Mouse (Mus musculus): ENCODE measurements around the gene Cyp24a1. TPM values are rescaled to one million over a fixed set of nuclear protein-coding genes. Genes with fewer than 3 reads are reported as not detected.

The Cyp24a1 gene
- polyA plus RNA-seq (2012; rRNA removed): not detected in 2 replicates

GRCm38 (mm10) chr2:170497091-170497566 lies at the start of gene Cyp24a1:
Gene Cyp24a1, minus strand, starts transcription at chr2:170497145.

GRCm38 (mm10) chr2:170496154-170496930 lies 603 bp downstream of the Cyp24a1 start, which contains the start of gene Pfdn4:
Gene Pfdn4, plus strand, starts transcription at chr2:170496428.

Other genes with a start within 250 kb of the Cyp24a1 start
- gene Bcas1, start 69.3 kb downstream of the Cyp24a1 start, polyA plus RNA-seq (2012; rRNA removed): 49.0 and 63.4 TPM in 2 replicates
- gene Pfdn4, start 717 bp downstream of the Cyp24a1 start, polyA plus RNA-seq (2012; rRNA removed): 4.4 TPM in 2 replicates
- gene 4930470P17Rik, start 104.9 kb upstream of the Cyp24a1 start, polyA plus RNA-seq (2012; rRNA removed): not detected in 2 replicates
- 0.41 and 1.0 TPM in 2 replicates for gene Dok5, start 234.7 kb upstream of the Cyp24a1 start, polyA plus RNA-seq (2012; rRNA removed)

Data from colon, adult 2 months (tissue).